Mouse (Mus musculus) forebrain, embryonic 12.5 days (tissue): ENCODE data around the gene Arl15. TPM values are rescaled to one million over a fixed set of nuclear protein-coding genes. Genes with fewer than 3 reads are reported as not detected.

ENCODE experiments used
- polyA plus RNA-seq: library from polyadenylated mRNA; unstranded; fragments of >200 nt; fragmentation: Nextera tagmentation; extraction: Ambion mirVana; gene quantifications from 2 replicates; pipeline ENCODE4 v1.2.1, GENCODE M21; 2016

Gene Arl15
- polyA plus RNA-seq, 1 experiment from 2014 or later: 16.9 TPM

Other genes with a start within 250 kb of the Arl15 start
- 15.3 and 18.2 TPM in 2 replicates for gene Snx18, start 175.9 kb upstream of the Arl15 start, polyA plus RNA-seq
- gene Hspb3, start 130.8 kb upstream of the Arl15 start, polyA plus RNA-seq: 0.42 TPM in 1 of 2 replicates, not detected in the other